Mouse (Mus musculus): ENCODE data around the gene Rnf41.

The Rnf41 gene

GRCm38 (mm10) chr10:128385902-128386301 lies 25.6 kb upstream of the Rnf41 start:
- no peak for DNase-seq (ENCODE audit: low read depth, low spot score)

GRCm38 (mm10) chr10:128388941-128389340 lies 22.5 kb upstream of the Rnf41 start:
- DNase-seq (ENCODE audit: low read depth, low spot score), result no peak

- DNase-seq (ENCODE audit: low read depth, low spot score), result no peak
These were observed 21.9 kb upstream of the Rnf41 start for GRCm38 (mm10) chr10:128389570-128389969.

- no peak for DNase-seq (ENCODE audit: low read depth, low spot score)
These were observed 21.1 kb upstream of the Rnf41 start for GRCm38 (mm10) chr10:128390366-128390765.

- DNase-seq (ENCODE audit: low read depth, low spot score), result no peak
These were observed 19.6 kb upstream of the Rnf41 start for GRCm38 (mm10) chr10:128391850-128392249.

GRCm38 (mm10) chr10:128396017-128396673 lies 15.3 kb upstream of the Rnf41 start:
- DNase-seq (ENCODE audit: low read depth, low spot score), result no peak

- no peak for DNase-seq (ENCODE audit: low read depth, low spot score)
These were observed 14.7 kb upstream of the Rnf41 start for GRCm38 (mm10) chr10:128396716-128397264.

- no peak for DNase-seq (ENCODE audit: low read depth, low spot score)
These were observed 14.0 kb upstream of the Rnf41 start for GRCm38 (mm10) chr10:128397466-128397865.

- DNase-seq (ENCODE audit: low read depth, low spot score), result no peak
These were observed 11.1 kb upstream of the Rnf41 start for GRCm38 (mm10) chr10:128400338-128400737.

- no peak for DNase-seq (ENCODE audit: low read depth, low spot score)
These were observed 10.4 kb upstream of the Rnf41 start, which contains the start of gene Slc39a5 for GRCm38 (mm10) chr10:128401056-128401455. Gene Slc39a5 (minus strand): TSS chr10:128401229.

- DNase-seq (ENCODE audit: low read depth, low spot score), result no peak
These were observed 9.8 kb upstream of the Rnf41 start for GRCm38 (mm10) chr10:128401638-128402037.

GRCm38 (mm10) chr10:128403931-128404330 lies 7.5 kb upstream of the Rnf41 start:
- DNase-seq (ENCODE audit: low read depth, low spot score), result no peak

GRCm38 (mm10) chr10:128408591-128409535 lies 2.6 kb upstream of the Rnf41 start:
- DNase-seq (ENCODE audit: low read depth, low spot score), result peak; percentile 32

- peak; percentile 98 for DNase-seq (ENCODE audit: low read depth, low spot score)
These were observed 1.5 kb upstream of the Rnf41 start for GRCm38 (mm10) chr10:128409692-128410559.

- DNase-seq (ENCODE audit: low read depth, low spot score), result no peak
These were observed 954 bp upstream of the Rnf41 start for GRCm38 (mm10) chr10:128410560-128410845.

- DNase-seq (ENCODE audit: low read depth, low spot score), result no peak
These were observed 561 bp downstream of the Rnf41 start for GRCm38 (mm10) chr10:128412055-128412381.

GRCm38 (mm10) chr10:128412558-128412957 lies 1.1 kb downstream of the Rnf41 start:
- DNase-seq (ENCODE audit: low read depth, low spot score), result no peak

- DNase-seq (ENCODE audit: low read depth, low spot score), result no peak
These were observed 1.6 kb downstream of the Rnf41 start for GRCm38 (mm10) chr10:128413076-128413475.

GRCm38 (mm10) chr10:128414848-128415247 lies 3.4 kb downstream of the Rnf41 start:
- no peak for DNase-seq (ENCODE audit: low read depth, low spot score)

- DNase-seq (ENCODE audit: low read depth, low spot score), result no peak
These were observed 11.0 kb downstream of the Rnf41 start for GRCm38 (mm10) chr10:128422426-128422825.

GRCm38 (mm10) chr10:128424604-128425003 lies 13.1 kb downstream of the Rnf41 start:
- no peak for DNase-seq (ENCODE audit: low read depth, low spot score)

- no peak for DNase-seq (ENCODE audit: low read depth, low spot score)
These were observed 13.8 kb downstream of the Rnf41 start for GRCm38 (mm10) chr10:128425260-128425659.

All from forelimb bud, embryonic 11.5 days (tissue).